In genomic region chr16:20047356-20047755, GRCm38 (mm10) we compare ENCODE assay signal across 16 mouse cellular contexts.
"Had no signal": no experiment of that assay in that cellular context is flagged by ENCODE, and none has a peak within 500 bp of the region (broad histone marks: within the 10 kb centered on the region; RNA-seq: fewer than 3 reads in every experiment).

No protein-coding gene starts in this region.

- H3K36me3 ChIP-seq: lung, embryonic 15.5 days; midbrain, embryonic 10.5 days; midbrain, embryonic 12.5 days; neural tube, embryonic 12.5 days; stomach, embryonic 15.5 days had no signal

- H3K4me1 ChIP-seq: lung, embryonic 15.5 days; midbrain, embryonic 10.5 days; midbrain, embryonic 12.5 days; neural tube, embryonic 12.5 days; stomach, embryonic 15.5 days had no signal

- H3K9me3 ChIP-seq: lung, embryonic 15.5 days; midbrain, embryonic 10.5 days; midbrain, embryonic 12.5 days; neural tube, embryonic 12.5 days; stomach, embryonic 15.5 days had no signal

- ATAC-seq: lung, postnatal 0 days; midbrain, embryonic 16.5 days had no signal

- H3K27me3 ChIP-seq: lung, embryonic 15.5 days; midbrain, embryonic 12.5 days; neural tube, embryonic 12.5 days; stomach, embryonic 15.5 days had no signal

- H3K4me3 ChIP-seq: lung, embryonic 15.5 days; midbrain, embryonic 10.5 days; midbrain, embryonic 12.5 days; neural tube, embryonic 12.5 days; stomach, embryonic 15.5 days had no signal

- DNase-seq: lung, adult 18-20 months; lung, postnatal 14 days; lung, postnatal 4 days; midbrain, embryonic 14.5 days; right cerebral cortex, postnatal 14 days; thymus, adult 2 months; thymus, postnatal 25 days had no signal

- H3K27ac ChIP-seq: liver, embryonic 14.5 days; lung, embryonic 15.5 days; midbrain, embryonic 10.5 days; midbrain, embryonic 12.5 days; neural tube, embryonic 12.5 days; stomach, embryonic 15.5 days; stomach, postnatal 0 days had no signal
